13 mouse cellular contexts compared by ENCODE assay signal in genomic region chr16:38674891-38675290, GRCm38 (mm10).
"Had no signal": no experiment of that assay in that cellular context is flagged by ENCODE, and none has a peak within 500 bp of the region (broad histone marks: within the 10 kb centered on the region; RNA-seq: fewer than 3 reads in every experiment).

No protein-coding gene starts in this region.

- H3K4me1 ChIP-seq: liver, embryonic 15.5 days had no signal

- H3K27me3 ChIP-seq: liver, embryonic 15.5 days; midbrain, embryonic 12.5 days had no signal

- H3K4me2 ChIP-seq: liver, embryonic 11.5 days; liver, embryonic 15.5 days; midbrain, embryonic 12.5 days had no signal

- ATAC-seq: lung, postnatal 0 days; midbrain, embryonic 16.5 days had no signal

- DNase-seq: kidney, postnatal 10 days; kidney, postnatal 4 days; lung, adult 2 months; lung, postnatal 36 days; thymus, postnatal 4 days had no signal

- H3K27ac ChIP-seq: limb, embryonic 10.5 days; liver, embryonic 15.5 days; stomach, postnatal 0 days had no signal

- H3K36me3 ChIP-seq: limb, embryonic 10.5 days; liver, embryonic 15.5 days; midbrain, embryonic 12.5 days had no signal

- H3K4me3 ChIP-seq: layer of hippocampus, adult 2 months; limb, embryonic 10.5 days; liver, embryonic 15.5 days; midbrain, embryonic 12.5 days had no signal

- H3K9ac ChIP-seq: liver, embryonic 15.5 days; midbrain, embryonic 12.5 days had no signal

- H3K9me3 ChIP-seq: limb, embryonic 10.5 days; liver, embryonic 15.5 days; midbrain, embryonic 12.5 days had no signal
